Mouse (Mus musculus) CH12.LX (cell line): ENCODE measurements around the gene Cdyl.

ENCODE experiments used
- MAX ChIP-seq: IDR thresholded peaks from 2 replicates; pipeline ENCODE4 v1.6.1; 2011; ENCODE audit warnings: low read length, improper control_type of control experiment
- POLR2AphosphoS2 ChIP-seq: IDR thresholded peaks from 2 replicates; pipeline ENCODE4 v1.6.1; 2011; ENCODE audit warnings: low read depth, low read length, improper control_type of control experiment

DNA sequence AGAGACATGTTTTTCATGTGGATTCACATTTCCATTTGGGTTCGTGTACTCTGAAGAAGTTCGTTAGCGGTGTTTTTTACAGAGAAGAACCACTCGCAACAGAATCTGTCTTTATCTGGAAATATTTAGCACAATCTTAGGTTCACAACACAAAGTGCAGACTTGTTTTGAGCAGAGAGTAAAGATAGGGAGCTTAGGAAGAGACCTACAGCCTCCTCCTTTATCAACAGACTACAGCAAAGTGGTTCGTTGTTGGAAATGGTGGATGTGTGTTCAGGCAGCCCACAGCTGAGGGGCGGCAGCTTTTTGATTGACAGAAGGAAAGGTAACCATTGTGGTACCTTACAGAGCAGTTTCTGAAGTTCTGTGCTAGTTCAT, 150.5 kb downstream of the Cdyl start:
- TF ChIP-seq POLR2AphosphoS2 (no peak), MAX (no peak)
